Mouse (Mus musculus) ovary, postnatal 36 days (tissue): Measurements from ENCODE around the gene Stat4.
"Not testable (repeated sequence)": the region's sequence is repeated elsewhere in the genome, so short reads cannot be mapped to it uniquely, and the experiment has no call there.

Experiments used
- DNase-seq: peaks from one replicate; pipeline ENCODE4 v3.0.0; 2022; ENCODE audit warnings: low spot score, mixed read lengths

Stat4 gene

GRCm38 (mm10) chr1:52034816-52035752, 48.1 kb downstream of the Stat4 start:
- DNase-seq = no peak

DNA sequence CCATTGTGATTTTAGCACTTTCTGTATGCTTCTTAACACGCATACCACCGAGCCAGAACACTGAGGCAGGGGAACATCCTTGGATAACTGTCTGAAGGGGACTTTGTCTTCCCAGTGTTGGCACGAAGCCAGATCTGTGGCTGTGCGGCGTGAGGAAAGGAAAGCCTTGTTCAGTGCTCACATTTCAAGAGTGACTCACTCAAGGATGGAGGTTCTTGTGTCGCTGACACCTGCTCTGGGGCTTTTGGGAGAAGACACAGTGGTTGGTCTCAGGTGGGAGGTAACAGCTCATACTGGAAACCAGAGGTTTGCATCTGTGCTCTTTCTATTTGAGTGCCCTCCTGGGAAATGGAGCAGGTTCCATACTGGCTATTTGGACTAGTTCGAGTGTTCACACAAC, 52.2 kb downstream of the Stat4 start:
- DNase-seq = no peak

GRCm38 (mm10) chr1:52039626-52040025, 52.7 kb downstream of the Stat4 start:
- DNase-seq = no peak

DNA sequence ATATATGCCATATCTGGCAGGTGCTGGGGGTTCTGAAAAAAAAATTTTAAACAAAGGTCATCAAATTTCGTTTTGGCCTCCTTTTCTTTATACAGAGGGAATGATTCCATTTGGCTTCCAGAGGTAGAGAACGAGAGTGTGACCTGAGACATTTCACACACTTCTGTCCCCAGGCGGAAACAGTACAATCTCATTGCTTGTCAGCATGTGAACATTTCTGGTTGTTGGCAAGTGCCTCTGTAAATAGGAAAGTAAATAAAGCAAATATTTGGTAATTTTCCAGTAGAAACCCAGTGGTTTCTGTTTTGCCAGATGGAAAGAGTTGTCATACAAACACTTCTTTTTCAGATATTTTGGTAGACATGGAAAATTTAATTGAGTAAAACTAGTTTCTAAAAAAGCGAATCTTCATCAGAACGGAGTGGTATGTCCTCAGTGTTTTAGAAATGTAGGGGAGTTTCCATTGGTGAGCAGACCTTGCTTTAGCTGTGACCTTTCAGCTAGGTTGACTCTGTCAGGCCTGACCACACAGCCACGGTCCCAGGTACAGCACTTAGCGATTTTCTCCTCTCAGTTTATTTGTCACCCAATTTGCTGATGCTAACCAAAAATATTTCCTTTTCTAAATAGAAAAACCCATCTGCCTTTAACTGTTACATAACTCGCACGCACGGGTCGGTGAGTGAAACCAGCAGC, 53.6 kb downstream of the Stat4 start:
- DNase-seq = no peak

- DNase-seq = no peak
These were observed 56.2 kb downstream of the Stat4 start for GRCm38 (mm10) chr1:52043191-52043590.

DNA sequence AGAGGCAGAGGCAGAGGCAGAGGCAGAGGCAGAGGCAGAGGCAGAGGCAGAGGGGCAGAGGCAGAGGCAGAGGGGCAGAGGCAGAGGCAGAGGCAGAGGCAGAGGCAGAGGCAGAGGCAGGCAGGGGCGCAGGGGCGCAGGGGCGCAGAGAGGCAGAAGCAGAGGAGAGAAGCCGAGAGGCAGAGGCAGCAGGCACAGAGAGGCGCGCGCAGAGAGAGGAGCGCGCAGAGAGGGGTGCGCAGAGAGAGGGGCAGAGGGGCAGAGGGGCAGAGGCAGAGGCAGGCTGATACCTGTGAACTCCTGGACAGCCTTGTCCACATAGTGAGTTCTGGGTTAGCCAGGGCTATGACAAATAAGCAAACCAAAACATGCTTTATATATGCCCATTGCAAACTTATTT, 59.9 kb downstream of the Stat4 start:
- not testable (repeated sequence) for DNase-seq

DNA sequence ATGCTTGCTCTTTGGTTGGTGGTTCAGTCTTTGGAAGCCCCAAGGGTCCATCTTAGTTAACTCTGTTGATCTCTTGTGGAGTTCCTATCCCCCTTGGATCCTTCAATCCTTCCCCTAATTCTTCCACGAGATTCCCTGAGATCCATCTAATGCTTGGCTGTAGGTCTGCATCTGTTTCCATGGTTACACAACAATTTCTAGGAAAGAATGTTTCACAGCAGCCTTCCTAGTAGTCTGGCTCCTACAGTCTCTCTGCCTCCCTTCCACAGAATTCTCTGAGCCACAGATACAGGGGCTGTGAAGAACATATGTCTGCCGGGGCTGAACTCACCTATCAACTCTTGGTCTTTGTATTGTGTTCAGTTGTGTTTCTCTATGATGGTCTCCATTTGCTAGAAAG, 61.8 kb downstream of the Stat4 start:
- no peak for DNase-seq

DNA sequence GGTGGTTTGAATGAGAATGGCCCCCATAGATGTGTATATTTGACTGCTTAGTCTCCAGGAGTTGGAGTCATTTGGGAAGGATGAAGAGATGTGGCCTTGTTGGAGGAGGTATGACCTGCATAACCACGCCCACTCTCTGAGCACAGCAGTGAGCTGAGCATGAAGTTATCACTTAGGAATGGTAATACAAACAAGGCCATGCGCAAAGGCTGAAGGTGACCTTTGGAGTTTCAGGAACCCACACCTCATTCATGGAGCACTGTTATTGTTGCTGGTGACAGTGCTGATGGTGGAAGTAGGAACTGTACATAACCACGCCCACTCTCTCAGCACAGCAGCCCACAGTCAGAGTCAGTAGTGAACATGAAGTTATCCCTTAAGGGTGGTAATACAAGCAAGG, 62.9 kb downstream of the Stat4 start:
- DNase-seq = no peak

DNA sequence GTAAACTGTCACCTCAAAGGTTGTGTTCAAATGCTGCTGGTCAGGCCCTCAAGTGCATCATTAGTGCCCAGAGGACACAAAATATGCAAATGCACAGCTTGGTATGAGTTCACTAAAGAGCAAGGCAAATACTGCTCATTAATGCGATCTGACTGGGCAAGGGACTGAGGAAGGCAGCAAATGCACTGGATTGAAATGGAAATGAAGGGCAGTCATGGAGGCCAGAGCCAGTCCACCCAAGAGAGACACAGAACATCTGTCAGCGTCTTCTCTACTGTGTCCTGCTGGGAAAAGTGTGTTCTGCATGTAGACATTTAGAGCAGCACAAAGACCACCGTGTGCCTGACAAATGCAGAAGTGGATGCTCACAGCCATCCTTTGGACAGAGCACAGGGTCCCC, 64.6 kb downstream of the Stat4 start:
- DNase-seq = no peak

DNA sequence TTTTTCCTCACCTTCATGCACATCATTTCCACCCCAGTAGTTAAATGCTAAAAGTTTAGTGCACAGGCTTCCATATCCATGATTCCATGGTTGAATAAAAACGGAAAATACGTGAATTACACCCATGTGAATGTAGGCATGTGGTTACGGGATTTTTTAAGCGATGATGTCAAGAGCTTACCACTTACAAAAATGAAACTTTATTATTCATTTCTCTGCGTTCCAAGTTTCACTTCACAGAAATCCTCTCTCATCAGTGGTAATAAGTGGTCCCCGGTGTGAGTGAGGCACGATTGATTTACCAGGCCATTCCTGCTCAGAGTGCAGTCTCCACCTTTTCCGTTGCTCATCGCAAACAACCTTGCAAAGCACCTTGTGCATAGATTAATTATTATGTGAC, 66.0 kb downstream of the Stat4 start:
- no peak for DNase-seq

DNA sequence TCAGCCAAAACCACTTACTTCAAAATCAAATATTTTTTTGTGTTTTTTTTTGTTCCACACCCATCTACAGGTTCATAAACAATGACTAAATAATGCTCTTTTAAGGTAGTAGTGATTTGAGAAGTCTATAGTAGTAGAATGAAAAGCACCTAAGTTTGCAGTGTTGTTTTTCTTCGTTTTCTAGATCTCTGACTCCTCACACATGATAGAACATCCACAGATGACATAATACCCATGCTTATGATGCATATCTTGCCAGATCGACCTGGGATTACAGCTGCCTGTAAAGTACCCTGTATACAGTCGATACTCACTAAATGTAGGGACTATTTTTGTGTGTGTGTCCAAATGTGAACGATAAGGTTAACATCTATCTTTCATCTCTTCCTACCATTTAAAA, 69.0 kb downstream of the Stat4 start:
- DNase-seq = no peak

DNA sequence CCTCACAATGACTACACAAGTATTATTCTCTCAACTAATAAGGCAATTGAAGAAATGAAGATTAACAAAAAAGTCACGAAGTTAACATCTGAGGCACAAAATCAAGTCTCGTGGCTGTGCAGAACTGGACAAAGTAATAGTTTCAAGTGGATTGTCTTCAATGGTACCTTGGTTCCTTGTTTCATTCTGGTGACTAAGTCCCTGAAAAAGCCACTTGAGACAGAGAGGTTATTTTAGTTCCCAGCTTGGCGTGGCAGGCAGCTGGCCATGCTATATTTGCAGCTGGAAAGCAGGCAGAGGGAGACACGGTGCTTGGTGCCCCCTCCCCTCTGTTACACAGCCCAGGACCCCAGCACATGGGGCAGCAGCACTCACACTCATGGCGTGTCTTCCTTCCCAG, 70.2 kb downstream of the Stat4 start:
- DNase-seq = no peak

DNA sequence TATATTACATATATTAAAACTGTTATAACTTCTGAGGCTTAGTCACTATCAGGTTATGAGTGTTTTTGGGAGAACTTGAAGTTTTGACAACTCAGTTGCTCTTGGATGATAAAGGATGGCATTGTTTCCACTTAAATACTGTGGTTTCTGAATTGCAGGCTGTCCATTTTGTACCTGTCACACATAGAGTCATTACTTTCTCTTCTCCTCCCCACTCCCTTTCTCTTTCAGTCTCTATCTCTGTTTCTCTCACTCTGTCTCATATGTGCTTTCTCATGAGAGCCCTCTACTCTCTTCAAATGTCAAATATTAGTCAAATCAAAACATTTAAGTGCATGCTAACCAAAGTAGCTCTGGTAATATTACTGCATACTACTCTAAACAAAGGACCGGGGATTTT, 79.3 kb downstream of the Stat4 start:
- no peak for DNase-seq

DNA sequence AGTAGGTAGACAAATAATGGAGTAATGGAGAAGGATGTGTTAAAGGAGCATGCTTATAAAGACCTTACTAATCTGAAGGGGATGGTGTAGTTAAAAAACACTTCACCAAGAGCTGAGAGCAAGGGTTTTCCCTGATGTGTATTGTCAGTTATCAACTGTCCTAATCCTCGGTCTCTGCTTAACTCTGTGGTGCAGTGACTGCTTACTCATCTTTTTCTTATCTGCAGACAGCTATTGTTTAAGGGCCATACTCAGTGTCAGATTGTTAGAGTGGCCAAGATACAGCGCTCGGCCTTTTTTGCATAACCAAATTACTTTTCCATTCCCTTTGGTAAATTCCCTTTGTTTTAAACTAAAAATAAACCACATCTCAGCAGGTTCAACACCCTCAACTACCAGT, 79.7 kb downstream of the Stat4 start:
- no peak for DNase-seq

DNA sequence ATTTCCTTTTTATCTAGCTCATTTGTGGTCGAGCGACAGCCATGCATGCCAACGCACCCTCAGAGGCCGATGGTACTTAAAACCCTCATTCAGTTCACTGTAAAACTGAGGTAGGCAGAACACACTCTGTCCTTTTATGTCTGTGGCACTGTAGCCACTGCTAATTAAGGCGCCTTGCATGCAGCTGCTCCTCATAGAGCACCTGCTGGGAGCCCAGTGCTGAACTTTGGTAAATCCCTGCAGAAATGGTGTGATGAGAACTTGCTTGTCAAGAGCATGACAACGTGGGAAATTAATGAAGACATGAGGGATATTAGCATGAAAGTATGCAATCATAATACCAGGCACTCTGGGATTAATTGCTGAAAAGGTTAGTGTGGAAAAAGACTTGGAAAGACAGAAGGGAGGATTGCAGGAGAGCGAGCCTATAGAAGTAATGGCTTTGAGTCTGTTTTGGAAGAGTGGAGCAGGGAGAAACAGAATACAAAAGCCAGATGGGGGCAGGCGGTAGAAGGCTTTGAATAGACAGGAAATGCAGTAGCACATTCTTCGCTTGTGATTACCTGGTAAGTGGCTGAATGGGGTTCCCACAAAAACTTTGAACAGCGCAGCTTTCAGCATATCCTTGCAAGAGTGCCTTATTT, 92.9 kb downstream of the Stat4 start:
- no peak for DNase-seq

- DNase-seq = no peak
These were observed 93.4 kb downstream of the Stat4 start for GRCm38 (mm10) chr1:52080375-52080774.

GRCm38 (mm10) chr1:52086236-52086635, 99.3 kb downstream of the Stat4 start:
- DNase-seq = no peak

DNA sequence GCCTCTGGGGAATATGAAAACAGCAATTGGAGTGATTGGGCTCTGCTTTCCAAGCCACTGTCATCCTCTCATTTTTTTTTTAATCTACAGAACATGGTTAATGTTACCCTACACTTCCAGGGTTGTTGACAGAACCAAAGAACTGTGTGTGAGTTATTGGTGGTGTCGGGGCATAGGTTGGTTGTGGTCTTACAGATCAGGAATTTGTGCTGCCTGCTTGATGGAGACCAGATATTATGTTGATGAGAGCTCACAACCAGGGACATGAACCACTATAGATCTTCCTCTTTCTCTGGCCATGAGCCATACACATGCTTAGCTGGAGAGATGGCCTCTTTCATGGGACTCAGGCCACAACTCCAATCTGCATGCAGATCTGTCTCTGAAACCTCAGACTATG, 100.2 kb downstream of the Stat4 start:
- no peak for DNase-seq

DNA sequence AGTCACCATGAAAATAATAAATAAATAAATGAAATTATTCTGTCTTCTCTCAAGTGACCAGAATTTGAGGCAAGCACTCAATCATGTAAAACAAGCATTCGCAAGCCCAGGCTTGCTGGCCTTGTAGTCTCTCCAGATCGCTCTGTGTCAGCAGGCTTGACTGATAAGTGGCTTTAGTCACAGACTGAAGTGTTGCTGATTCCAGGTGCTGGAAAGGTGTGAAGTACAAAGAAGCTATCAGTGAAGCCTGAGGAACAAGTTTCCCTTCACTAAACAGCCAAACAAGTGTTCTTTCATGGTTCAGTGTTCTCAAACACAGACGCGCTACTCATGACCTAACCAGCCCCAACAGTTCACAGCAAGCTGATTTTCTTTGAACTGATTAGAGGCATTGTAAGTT, 101.7 kb downstream of the Stat4 start:
- no peak for DNase-seq

DNA sequence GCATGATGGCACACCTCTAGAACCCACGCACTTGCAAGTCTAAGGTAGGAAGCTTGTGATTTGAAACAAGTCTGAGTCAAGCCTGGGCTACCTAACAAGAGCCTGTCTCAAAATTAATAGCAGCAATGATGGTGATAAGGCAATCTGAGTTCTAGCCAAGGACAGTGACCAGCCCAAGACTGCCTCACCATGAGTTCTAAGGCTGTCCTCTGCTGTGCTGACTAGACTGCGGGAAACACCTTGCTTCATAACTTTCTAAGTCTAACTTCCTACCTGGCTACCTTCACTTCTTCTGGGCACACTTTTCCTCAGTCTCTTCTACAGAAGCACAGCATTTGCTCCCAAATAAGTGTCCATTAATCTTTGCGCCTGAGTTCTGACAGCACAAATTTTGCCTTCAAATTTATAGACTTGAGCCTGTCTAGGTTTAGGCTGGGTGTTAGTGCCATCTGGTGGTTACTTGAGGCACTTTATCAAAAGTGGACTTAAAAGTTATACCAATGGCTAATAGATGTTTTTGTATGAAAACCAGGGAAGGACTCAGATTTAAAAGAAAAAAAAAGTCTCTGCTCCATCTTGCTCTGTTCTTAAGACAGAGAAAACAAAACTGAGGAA, 111.8 kb downstream of the Stat4 start:
- DNase-seq = no peak

DNA sequence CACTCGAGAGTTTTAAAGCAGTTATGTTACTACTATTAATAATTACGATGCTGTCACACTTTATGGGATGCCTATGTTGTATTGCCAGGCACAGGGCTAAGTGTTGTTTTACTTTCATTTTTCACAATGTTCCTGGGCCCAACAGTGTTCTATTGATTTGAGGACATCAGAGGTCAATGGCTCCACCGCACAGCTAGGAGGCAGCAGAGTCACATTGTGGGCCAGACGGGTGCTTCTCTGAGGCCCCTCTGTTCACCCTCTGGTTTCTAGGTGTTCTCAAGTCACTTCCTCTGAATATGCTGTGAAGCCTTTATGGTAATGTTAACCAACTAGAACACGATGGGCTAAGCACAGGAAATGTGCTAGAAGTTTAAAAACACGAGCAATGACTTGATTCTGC, 113.5 kb downstream of the Stat4 start:
- no peak for DNase-seq

GRCm38 (mm10) chr1:52102795-52103194, 115.8 kb downstream of the Stat4 start:
- no peak for DNase-seq

- DNase-seq = no peak
These were observed 120.3 kb downstream of the Stat4 start for GRCm38 (mm10) chr1:52107206-52107605.
